Mouse (Mus musculus): Measurements from ENCODE around the gene Klk6.

DNA sequence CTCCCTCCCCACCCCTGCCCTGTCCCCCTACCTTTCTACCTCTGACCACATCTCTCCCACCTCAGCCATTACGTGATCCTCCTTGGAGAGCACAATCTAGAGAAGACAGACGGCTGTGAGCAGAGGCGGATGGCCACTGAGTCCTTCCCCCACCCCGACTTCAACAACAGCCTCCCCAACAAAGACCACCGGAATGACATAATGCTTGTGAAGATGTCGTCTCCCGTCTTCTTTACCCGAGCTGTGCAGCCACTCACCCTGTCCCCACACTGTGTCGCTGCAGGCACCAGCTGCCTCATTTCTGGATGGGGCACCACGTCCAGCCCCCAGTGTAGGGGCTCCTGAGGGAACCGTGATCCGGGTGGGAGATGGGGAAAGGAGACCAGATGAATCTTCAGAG lies 46.9 kb upstream of the Klk6 start:
- TF ChIP-seq CTCF (IDR thresholded peaks at IDR 0.05; ENCODE audit: control insufficient read depth, insufficient read depth, low read length) (no peak), POLR2A (IDR thresholded peaks at IDR 0.05; ENCODE audit: borderline replicate concordance, control insufficient read depth, low read depth, low read length) (no peak)

All from bone marrow, adult 2 months (tissue).